Mouse (Mus musculus) ES-Bruce4 (cell line): ENCODE results near the gene Rps17.

ENCODE experiments used
- CTCF ChIP-seq: IDR thresholded peaks from one replicate; pipeline ENCODE4 v1.8.1; 2011; ENCODE audit warnings: low read depth, low read length
- POLR2A ChIP-seq: IDR thresholded peaks from one replicate; pipeline ENCODE4 v1.8.1; 2011; ENCODE audit warnings: low read length; ENCODE audit not compliant: insufficient read depth

- TF ChIP-seq CTCF, result no peak
- no peak for TF ChIP-seq POLR2A
These were observed 2.5 kb downstream of the Rps17 start for GRCm38 (mm10) chr7:81342356-81343094.
